Mouse (Mus musculus): ENCODE data around the gene Trim14.

DNA sequence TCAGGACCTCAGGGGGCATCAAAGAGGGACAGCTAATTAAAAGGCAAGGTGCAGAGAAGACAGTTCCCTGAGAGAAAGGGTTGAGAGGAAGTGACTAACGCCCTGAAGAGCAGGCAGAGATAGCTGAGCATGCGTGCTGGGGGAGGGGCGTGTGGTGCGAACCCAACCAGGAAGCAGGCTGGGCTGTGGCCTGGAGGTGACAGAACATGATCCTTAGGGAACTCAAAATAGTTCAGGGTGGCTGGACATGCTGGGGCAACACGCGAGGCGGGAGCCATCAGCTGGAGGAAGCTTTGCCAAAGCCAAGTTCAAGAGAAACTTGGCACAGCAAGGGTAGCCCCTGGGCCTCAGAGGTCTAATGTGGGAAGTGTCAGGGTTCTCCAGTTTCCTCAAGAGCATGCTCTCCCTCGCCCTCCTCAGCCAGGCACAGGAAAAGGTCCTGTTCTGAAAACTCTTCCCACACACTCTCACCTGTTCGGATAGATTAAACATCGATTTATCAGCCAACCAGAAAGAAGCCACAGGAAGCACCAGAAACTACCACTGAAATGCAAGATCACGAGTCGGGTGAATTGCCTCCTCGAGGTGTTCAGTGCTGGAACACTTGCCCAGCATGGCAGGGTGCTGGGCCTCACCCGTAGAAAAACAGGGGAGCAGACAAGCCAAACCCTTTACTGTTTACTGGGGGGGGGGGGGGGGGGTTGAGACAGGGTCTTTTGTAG, 50.1 kb downstream of the Trim14 start:
- TF ChIP-seq ZC3H11A (IDR thresholded peaks at IDR 0.05; ENCODE audit: borderline replicate concordance, low read depth, low read length) (no peak), HCFC1 (IDR thresholded peaks at IDR 0.05; ENCODE audit: borderline replicate concordance, insufficient read depth, low read length) (no peak), ZNF384 (IDR thresholded peaks at IDR 0.05; ENCODE audit: low read depth, low read length) (no peak), MAFK (IDR thresholded peaks at IDR 0.05; ENCODE audit: insufficient read depth, low read depth, low read length) (no peak), CHD2 (IDR thresholded peaks at IDR 0.05; ENCODE audit: low read depth, low read length) (no peak)
